Mouse (Mus musculus) liver, adult 2 months (tissue): ENCODE data around the gene Podnl1.

ENCODE experiments used
- CTCF ChIP-seq: fragments of 200-500 bp; IDR thresholded peaks from 2 replicates; pipeline ENCODE4 v1.5.1; 2011; ENCODE audit warnings: low read depth, low read length, control low read depth
- POLR2A ChIP-seq: fragments of 200-500 bp; IDR thresholded peaks from 2 replicates; pipeline ENCODE4 v1.6.1; 2011; ENCODE audit warnings: low read length, control low read depth; ENCODE audit not compliant: insufficient read depth; ENCODE audit errors: extremely low read depth

DNA sequence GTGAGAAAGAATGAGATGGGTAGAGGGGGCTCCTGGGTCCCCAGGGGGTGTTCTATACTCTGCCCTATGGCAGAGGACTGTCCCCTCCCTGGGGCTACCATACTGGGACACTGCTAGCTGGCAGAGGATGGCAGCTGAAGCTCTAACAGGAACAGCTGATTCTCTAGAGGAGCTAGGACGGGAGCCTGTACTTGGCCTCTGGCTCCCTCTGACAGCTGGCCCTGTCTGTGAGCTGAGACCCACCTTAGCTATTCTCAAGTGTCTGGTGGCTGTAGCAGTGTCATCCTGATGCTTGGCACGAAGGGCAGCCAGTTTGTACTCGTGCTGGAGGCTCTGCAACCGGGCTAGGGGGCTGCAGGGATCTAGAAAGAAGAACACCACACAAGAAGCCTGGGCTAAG is 15.0 kb downstream of the Podnl1 start:
- TF ChIP-seq CTCF: no peak
- no peak for TF ChIP-seq POLR2A
